In genomic region chr3:86687571-86688209, GRCm38 (mm10) we compare ENCODE assay signal across 8 mouse cellular contexts.
DNase-seq lines count a peak whose midpoint lies in the region; ATAC-seq lines count a peak whose summit lies in the region.
"Had no signal": no experiment of that assay in that cellular context is flagged by ENCODE, and none has a peak within 500 bp of the region (broad histone marks: within the 10 kb centered on the region; RNA-seq: fewer than 3 reads in every experiment).

No protein-coding gene starts in this region.

- H3K4me3 ChIP-seq in heart, embryonic 15.5 days: no peak overlapping the region
- no peak overlapping the region for H3K4me3 ChIP-seq in midbrain, embryonic 11.5 days (ENCODE audit: low read depth, low read length)

- H3K36me3 ChIP-seq in heart, embryonic 15.5 days: no peaks in the 10 kb centered on the region
- H3K36me3 ChIP-seq in midbrain, embryonic 11.5 days (ENCODE audit: control insufficient read depth, insufficient read depth, low read length): no peaks in the 10 kb centered on the region

- no peaks in the 10 kb centered on the region for H3K9me3 ChIP-seq in heart, embryonic 15.5 days (replicated peaks)
- no peaks in the 10 kb centered on the region for H3K9me3 ChIP-seq in midbrain, embryonic 11.5 days (ENCODE audit: control insufficient read depth, low read length)

- no peak overlapping the region for H3K4me2 ChIP-seq in heart, embryonic 15.5 days
- peak overlapping the region; percentile 8 for H3K4me2 ChIP-seq in midbrain, embryonic 11.5 days

- DNase-seq in MN1 (ENCODE audit: low spot score): peak; percentile 93
- peak; percentile 87 for DNase-seq in midbrain, embryonic 11.5 days (ENCODE audit: low spot score, missing footprints)
- DNase-seq in T-cell, adult 2 months (ENCODE audit: low spot score): no peak
- no peak for DNase-seq in frontal cortex, postnatal 36 days (ENCODE audit: low spot score in 2 of 2)
- DNase-seq in testis, postnatal 10 days (ENCODE audit: low spot score): no peak
- DNase-seq: adrenal gland, postnatal 36 days had no signal

- peaks cover 9% of the 10 kb centered on the region for H3K4me1 ChIP-seq in heart, embryonic 15.5 days (replicated peaks)
- peaks cover 11% of the 10 kb centered on the region for H3K4me1 ChIP-seq in midbrain, embryonic 11.5 days (ENCODE audit: control insufficient read depth, insufficient read depth, low read length)

- peak; percentile 73; the same call in 1 of the 2 replicates for ATAC-seq in cerebellum, adult (ENCODE audit: insufficient number of reproducible peaks, low FRiP score, low TSS enrichment)
- ATAC-seq in heart, embryonic 15.5 days (replicated peaks; ENCODE audit: insufficient number of reproducible peaks, insufficient read depth, low FRiP score, low read depth): peak; percentile 62; the same call in 1 of the 2 replicates
- peak; percentile 74 for ATAC-seq in midbrain, embryonic 11.5 days (ENCODE audit: low FRiP score)

- 0 out of 2 replicates have a peak overlapping the region, but pooled peaks have one; percentile 4 for H3K27ac ChIP-seq in heart, embryonic 15.5 days
- peak overlapping the region; percentile 50 for H3K27ac ChIP-seq in midbrain, embryonic 11.5 days (ENCODE audit: low read depth, low read length)

- no peak overlapping the region for H3K9ac ChIP-seq in heart, embryonic 15.5 days
- no peak overlapping the region for H3K9ac ChIP-seq in midbrain, embryonic 11.5 days (ENCODE audit: low read length)

- 16% methylated on average over 7 of the region's 7 CpGs for WGBS in heart, embryonic 15.5 days
- WGBS in midbrain, embryonic 11.5 days: 25% methylated on average over 7 of the region's 7 CpGs

- peaks cover 27% of the 10 kb centered on the region for H3K27me3 ChIP-seq in heart, embryonic 15.5 days
- H3K27me3 ChIP-seq in midbrain, embryonic 11.5 days (ENCODE audit: control insufficient read depth, insufficient read depth, low read length): no peaks in the 10 kb centered on the region

Comparison
In these comparisons a context has a peak if more than half of its experiments do, and no peak if none do; other contexts are left out.
1. DNase-seq: peak in MN1 (single experiment) and midbrain, embryonic 11.5 days (single experiment); none in T-cell, adult 2 months (single experiment), frontal cortex, postnatal 36 days (0 of 2) and testis, postnatal 10 days (single experiment).
2. Peak in every context shown above with its lines, with median percentiles within 50 percentile points of each other: ATAC-seq.